Mouse (Mus musculus): ENCODE measurements around the gene Cacna2d3.

Cacna2d3 gene

GRCm38 (mm10) chr14:28961379-28961778 lies 760.3 kb downstream of the Cacna2d3 start:
- in situ Hi-C loops (cut with MboI; ENCODE audit: unreplicated experiment in 2 of 2), result no loop called here

DNA sequence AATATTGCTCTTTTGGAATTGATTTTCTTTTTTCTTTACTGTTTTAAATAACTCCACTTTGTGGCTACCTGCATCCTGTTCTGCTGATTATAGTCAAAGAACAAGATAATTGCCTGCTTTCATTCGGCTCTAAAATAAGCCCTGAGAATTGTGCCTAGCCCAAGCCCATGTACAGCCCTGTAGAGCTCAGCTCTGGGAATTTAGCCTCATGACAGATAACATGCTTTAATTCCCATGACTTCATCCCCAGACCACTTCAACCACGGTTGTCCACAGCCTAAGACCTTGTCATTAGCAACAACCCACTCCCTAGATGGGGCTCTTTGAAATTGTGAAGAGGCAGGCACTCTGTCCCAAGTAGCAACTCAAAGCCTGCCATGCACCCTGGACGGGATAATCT lies 762.6 kb downstream of the Cacna2d3 start:
- in situ Hi-C loops (cut with MboI; ENCODE audit: unreplicated experiment in 2 of 2), result no loop called here

GRCm38 (mm10) chr14:28958131-28959015 lies 763.3 kb downstream of the Cacna2d3 start:
- in situ Hi-C loops (cut with MboI; ENCODE audit: unreplicated experiment in 2 of 2), result no loop called here

- in situ Hi-C loops (cut with MboI; ENCODE audit: unreplicated experiment in 2 of 2), result no loop called here
Observed at GRCm38 (mm10) chr14:28955181-28955580, 766.5 kb downstream of the Cacna2d3 start.

- in situ Hi-C loops (cut with MboI; ENCODE audit: unreplicated experiment in 2 of 2), result no loop called here
Observed at GRCm38 (mm10) chr14:28954588-28954987, 767.1 kb downstream of the Cacna2d3 start.

GRCm38 (mm10) chr14:28954086-28954485 lies 767.6 kb downstream of the Cacna2d3 start:
- in situ Hi-C loops (cut with MboI; ENCODE audit: unreplicated experiment in 2 of 2), result no loop called here

DNA sequence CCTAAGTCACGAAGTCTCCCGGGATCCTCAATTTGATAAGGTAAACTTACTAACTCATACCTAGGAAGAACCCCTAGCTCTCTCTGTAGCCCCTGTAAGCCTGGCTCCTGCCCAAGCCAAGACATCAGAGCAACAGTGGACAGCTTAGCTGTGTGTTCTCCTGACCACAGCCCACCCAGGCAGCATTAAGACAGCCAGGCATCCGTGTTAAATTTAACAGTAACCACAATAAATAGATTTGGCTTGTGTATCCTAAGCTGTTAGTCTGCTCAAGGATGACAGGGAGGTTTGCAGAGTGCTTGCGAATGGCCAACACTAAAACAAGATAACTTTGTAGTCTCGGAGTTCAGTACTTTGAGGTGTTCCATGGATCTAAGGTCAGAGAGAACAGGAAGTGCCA lies 768.3 kb downstream of the Cacna2d3 start:
- in situ Hi-C loops (cut with MboI; ENCODE audit: unreplicated experiment in 2 of 2), result no loop called here

GRCm38 (mm10) chr14:28950499-28950898 lies 771.2 kb downstream of the Cacna2d3 start:
- in situ Hi-C loops (cut with MboI; ENCODE audit: unreplicated experiment in 2 of 2), result no loop called here

DNA sequence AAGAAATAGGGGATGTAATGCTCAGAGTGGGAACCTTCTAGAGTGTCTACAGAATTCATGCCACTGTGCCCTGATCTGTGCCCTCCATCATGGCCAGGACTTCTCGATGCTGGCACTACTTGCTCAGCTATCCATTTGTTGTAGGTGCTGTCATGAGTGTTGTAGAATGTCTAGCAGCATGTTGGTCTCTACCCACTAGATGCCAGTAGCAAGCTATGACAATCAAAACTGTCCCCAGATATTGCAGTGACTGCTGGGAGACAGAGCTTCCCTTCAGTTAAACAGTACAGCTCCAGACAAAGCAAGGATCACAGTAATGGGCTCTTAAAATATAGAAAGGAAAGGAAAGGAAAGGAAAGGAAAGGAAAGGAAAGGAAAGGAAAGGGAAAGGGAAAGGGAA lies 771.9 kb downstream of the Cacna2d3 start:
- in situ Hi-C loops (cut with MboI; ENCODE audit: unreplicated experiment in 2 of 2), result no loop called here

- in situ Hi-C loops (cut with MboI; ENCODE audit: unreplicated experiment in 2 of 2), result no loop called here
Observed at GRCm38 (mm10) chr14:28948019-28948850, 773.4 kb downstream of the Cacna2d3 start.

GRCm38 (mm10) chr14:28932746-28933293 lies 788.8 kb downstream of the Cacna2d3 start:
- in situ Hi-C loops (cut with MboI; ENCODE audit: unreplicated experiment in 2 of 2), result no loop called here

- in situ Hi-C loops (cut with MboI; ENCODE audit: unreplicated experiment in 2 of 2), result no loop called here
Observed at GRCm38 (mm10) chr14:28923180-28923961, 798.3 kb downstream of the Cacna2d3 start.

DNA sequence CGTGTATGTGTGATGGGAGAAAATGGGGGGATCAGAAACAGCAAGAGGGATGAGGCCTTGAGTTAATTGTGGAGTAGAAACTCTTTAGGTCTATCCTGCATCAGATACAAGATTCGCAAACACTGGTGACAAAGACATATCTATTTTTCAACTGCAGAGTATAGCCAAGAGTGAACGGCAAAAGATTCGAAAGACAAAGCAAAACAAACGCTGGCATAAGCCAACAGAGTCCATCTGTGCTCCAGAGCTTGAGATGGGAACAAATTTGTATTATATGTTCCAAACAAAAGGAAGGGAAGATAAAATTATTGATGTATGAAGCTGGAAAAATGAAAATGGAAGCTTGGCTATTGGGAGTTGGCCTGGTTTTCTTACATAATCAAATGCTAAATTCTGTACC lies 802.8 kb downstream of the Cacna2d3 start:
- in situ Hi-C loops (cut with MboI; ENCODE audit: unreplicated experiment in 2 of 2), result no loop called here

DNA sequence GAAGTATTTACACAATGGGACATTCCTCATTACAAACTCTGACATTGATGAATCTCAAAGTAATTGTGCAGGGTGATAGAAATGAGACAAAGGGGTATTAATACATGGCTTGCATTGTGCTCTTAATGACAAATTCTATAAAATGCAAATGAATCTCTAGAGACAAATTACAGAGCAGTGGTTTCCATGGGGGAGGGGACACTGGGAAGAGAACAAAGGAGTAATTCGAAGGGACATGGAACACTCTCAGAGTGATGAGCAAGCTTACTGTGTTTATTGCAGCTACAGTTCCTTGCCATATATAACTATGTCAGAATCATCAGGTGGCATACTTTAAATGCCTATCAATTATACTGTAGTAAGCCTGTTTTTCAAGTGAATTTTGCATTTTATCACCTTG lies 806.7 kb downstream of the Cacna2d3 start:
- in situ Hi-C loops (cut with MboI; ENCODE audit: unreplicated experiment in 2 of 2), result no loop called here

- in situ Hi-C loops (cut with MboI; ENCODE audit: unreplicated experiment in 2 of 2), result no loop called here
Observed at GRCm38 (mm10) chr14:28907659-28908058, 814.0 kb downstream of the Cacna2d3 start.

DNA sequence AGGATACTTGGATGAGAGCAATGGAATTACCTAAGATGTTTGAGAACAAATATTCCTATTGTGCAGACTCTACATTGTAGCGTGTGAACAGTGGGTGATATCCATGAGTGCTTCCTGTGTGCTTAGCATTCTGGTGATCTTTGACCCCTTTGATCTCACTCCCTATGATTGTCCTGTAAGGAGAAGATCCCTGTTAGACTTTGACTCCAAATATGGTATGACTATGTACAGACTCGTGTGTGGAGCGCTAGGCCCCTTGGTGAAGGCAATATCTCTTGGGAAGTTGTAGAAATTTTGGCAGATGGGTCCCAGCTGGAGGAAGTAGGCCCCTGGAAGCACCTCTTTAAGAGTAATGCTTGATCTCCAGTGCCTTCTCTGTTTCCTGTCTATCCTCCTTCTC lies 829.1 kb downstream of the Cacna2d3 start:
- in situ Hi-C loops (cut with MboI; ENCODE audit: unreplicated experiment in 2 of 2), result no loop called here

GRCm38 (mm10) chr14:28887373-28887772 lies 834.3 kb downstream of the Cacna2d3 start:
- in situ Hi-C loops (cut with MboI; ENCODE audit: unreplicated experiment in 2 of 2), result no loop called here

DNA sequence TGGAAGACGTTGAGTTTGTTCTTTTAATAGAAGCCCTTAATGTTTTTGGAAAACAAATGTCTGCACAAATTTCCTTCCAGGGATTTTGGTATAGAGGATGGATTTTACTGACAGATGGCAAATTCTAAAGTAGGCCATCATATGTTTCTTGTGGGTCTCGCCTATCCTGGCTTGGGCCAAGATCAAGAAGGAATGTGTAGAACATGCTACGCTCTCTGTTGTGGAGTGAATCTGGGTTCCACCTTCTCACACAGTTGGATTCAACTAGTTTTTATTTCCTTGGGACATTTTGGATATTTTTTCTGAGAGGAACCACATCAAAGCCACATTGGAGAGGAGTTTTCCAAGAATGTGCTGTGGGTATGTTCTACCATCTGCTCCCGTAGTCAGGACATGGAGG lies 835.0 kb downstream of the Cacna2d3 start:
- in situ Hi-C loops (cut with MboI; ENCODE audit: unreplicated experiment in 2 of 2), result no loop called here

GRCm38 (mm10) chr14:28870983-28871382 lies 850.7 kb downstream of the Cacna2d3 start:
- in situ Hi-C loops (cut with MboI; ENCODE audit: unreplicated experiment in 2 of 2), result no loop called here

DNA sequence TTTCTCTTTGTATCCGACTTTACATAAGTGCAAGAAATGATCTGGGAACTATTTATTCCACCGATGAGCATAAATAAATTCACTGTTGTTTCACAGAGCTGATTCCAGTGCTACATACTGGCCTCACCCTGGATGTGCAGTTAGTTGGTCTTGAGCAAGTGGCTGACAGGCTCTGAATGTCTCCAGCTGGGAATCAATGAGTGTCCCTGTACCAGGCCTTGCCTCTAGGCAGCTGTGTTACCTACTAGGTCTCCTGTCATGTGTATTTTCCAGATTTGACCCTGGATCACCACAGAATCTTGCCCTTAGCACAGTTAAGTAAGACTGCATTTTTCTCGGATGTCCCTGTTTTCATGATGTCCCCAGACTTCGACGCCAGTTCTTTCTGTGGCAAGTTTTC lies 851.3 kb downstream of the Cacna2d3 start:
- in situ Hi-C loops (cut with MboI; ENCODE audit: unreplicated experiment in 2 of 2), result no loop called here

GRCm38 (mm10) chr14:28864925-28865324 lies 856.7 kb downstream of the Cacna2d3 start:
- in situ Hi-C loops (cut with MboI; ENCODE audit: unreplicated experiment in 2 of 2), result no loop called here

All from v-Abl transformed pro-B cells (cell line).